Comparison of ENCODE assay signal across 17 mouse cellular contexts in genomic region chr9:68162813-68163570, GRCm38 (mm10).
DNase-seq lines count a peak whose midpoint lies in the region; ATAC-seq lines count a peak whose summit lies in the region.
"Had no signal": no experiment of that assay in that cellular context is flagged by ENCODE, and none has a peak within 500 bp of the region (broad histone marks: within the 10 kb centered on the region; RNA-seq: fewer than 3 reads in every experiment).

No protein-coding gene starts in this region.

- peak; percentile 20 for DNase-seq in cerebellum, adult 9-11 months
- DNase-seq in cerebellum, postnatal 4 days (ENCODE audit: low spot score in 2 of 2): no peak
- DNase-seq in hindbrain, embryonic 11.5 days (ENCODE audit: low spot score): peak; percentile 3
- no peak for DNase-seq in hindbrain, embryonic 14.5 days (ENCODE audit: low spot score)
- DNase-seq in ovary, adult 18-20 months (ENCODE audit: low spot score): peak; percentile 1
- DNase-seq in ovary, postnatal 14 days (ENCODE audit: low spot score): no peak
- no peak for DNase-seq in thymus, postnatal 36 days
- DNase-seq: embryo, embryonic 11 days; kidney, adult 18-20 months; spleen, adult 18-20 months had no signal

- no peak overlapping the region for H3K4me3 ChIP-seq in hindbrain, embryonic 11.5 days (ENCODE audit: low read depth, low read length)
- no peak overlapping the region for H3K4me3 ChIP-seq in hindbrain, embryonic 14.5 days (replicated peaks; ENCODE audit: low read length)
- H3K4me3 ChIP-seq in intestine, embryonic 15.5 days (replicated peaks): no peak overlapping the region
- H3K4me3 ChIP-seq: erythroblast, embryonic 14.5 days; hindbrain, embryonic 12.5 days; midbrain, embryonic 12.5 days had no signal

- no peak for ATAC-seq in hindbrain, embryonic 11.5 days (ENCODE audit: low FRiP score)
- no peak for ATAC-seq in hindbrain, embryonic 14.5 days (ENCODE audit: low FRiP score)
- ATAC-seq in intestine, embryonic 15.5 days: no peak
- ATAC-seq: forebrain, embryonic 16.5 days had no signal

- no peak overlapping the region for H3K27ac ChIP-seq in hindbrain, embryonic 11.5 days (ENCODE audit: low read depth, low read length)
- no peak overlapping the region for H3K27ac ChIP-seq in hindbrain, embryonic 14.5 days
- no peak overlapping the region for H3K27ac ChIP-seq in intestine, embryonic 15.5 days
- H3K27ac ChIP-seq: hindbrain, embryonic 12.5 days; midbrain, embryonic 12.5 days; stomach, postnatal 0 days had no signal

- no peak overlapping the region for H3K9ac ChIP-seq in hindbrain, embryonic 11.5 days (ENCODE audit: low read depth, low read length)
- H3K9ac ChIP-seq in hindbrain, embryonic 14.5 days: no peak overlapping the region
- no peak overlapping the region for H3K9ac ChIP-seq in intestine, embryonic 15.5 days
- H3K9ac ChIP-seq: hindbrain, embryonic 12.5 days; midbrain, embryonic 12.5 days had no signal

- no peaks in the 10 kb centered on the region for H3K4me1 ChIP-seq in hindbrain, embryonic 11.5 days (replicated peaks; ENCODE audit: control insufficient read depth, insufficient read depth, low read length)
- no peaks in the 10 kb centered on the region for H3K4me1 ChIP-seq in hindbrain, embryonic 14.5 days (replicated peaks; ENCODE audit: control insufficient read depth, insufficient read depth, low read length)
- H3K4me1 ChIP-seq in intestine, embryonic 15.5 days (replicated peaks): no peaks in the 10 kb centered on the region
- H3K4me1 ChIP-seq: hindbrain, embryonic 12.5 days; midbrain, embryonic 12.5 days had no signal

- H3K9me3 ChIP-seq in hindbrain, embryonic 11.5 days (ENCODE audit: control insufficient read depth, low read length): no peaks in the 10 kb centered on the region
- no peaks in the 10 kb centered on the region for H3K9me3 ChIP-seq in hindbrain, embryonic 14.5 days (ENCODE audit: control insufficient read depth, low read length)
- H3K9me3 ChIP-seq in intestine, embryonic 15.5 days: no peaks in the 10 kb centered on the region
- H3K9me3 ChIP-seq: hindbrain, embryonic 12.5 days; midbrain, embryonic 12.5 days had no signal

- H3K36me3 ChIP-seq in hindbrain, embryonic 11.5 days (ENCODE audit: control insufficient read depth, insufficient read depth, low read length): no peaks in the 10 kb centered on the region
- no peaks in the 10 kb centered on the region for H3K36me3 ChIP-seq in hindbrain, embryonic 14.5 days (replicated peaks; ENCODE audit: control insufficient read depth, insufficient read depth)
- H3K36me3 ChIP-seq in intestine, embryonic 15.5 days: no peaks in the 10 kb centered on the region
- H3K36me3 ChIP-seq: hindbrain, embryonic 12.5 days; midbrain, embryonic 12.5 days had no signal

- no peaks in the 10 kb centered on the region for H3K27me3 ChIP-seq in hindbrain, embryonic 11.5 days (ENCODE audit: control insufficient read depth, insufficient read depth, low read length)
- H3K27me3 ChIP-seq in hindbrain, embryonic 14.5 days (ENCODE audit: control insufficient read depth, insufficient read depth, low read length): no peaks in the 10 kb centered on the region
- no peaks in the 10 kb centered on the region for H3K27me3 ChIP-seq in intestine, embryonic 15.5 days (replicated peaks)
- H3K27me3 ChIP-seq: hindbrain, embryonic 12.5 days; midbrain, embryonic 12.5 days had no signal

- H3K4me2 ChIP-seq in hindbrain, embryonic 11.5 days (replicated peaks; ENCODE audit: low read depth, low read length): no peak overlapping the region
- H3K4me2 ChIP-seq in hindbrain, embryonic 14.5 days (replicated peaks): no peak overlapping the region
- H3K4me2 ChIP-seq in intestine, embryonic 15.5 days (replicated peaks): no peak overlapping the region
- H3K4me2 ChIP-seq: hindbrain, embryonic 12.5 days; liver, embryonic 11.5 days; midbrain, embryonic 12.5 days had no signal

- 78% methylated on average over 10 of the region's 10 CpGs for WGBS in hindbrain, embryonic 11.5 days
- WGBS in hindbrain, embryonic 14.5 days: 71% methylated on average over 10 of the region's 10 CpGs
- 79% methylated on average over 10 of the region's 10 CpGs for WGBS in intestine, embryonic 15.5 days

Comparison
In these comparisons a context has a peak if more than half of its experiments do, and no peak if none do; other contexts are left out.
1. DNase-seq: peak in cerebellum, adult 9-11 months (single experiment), hindbrain, embryonic 11.5 days (single experiment) and ovary, adult 18-20 months (single experiment); none in cerebellum, postnatal 4 days (0 of 2), hindbrain, embryonic 14.5 days (single experiment), ovary, postnatal 14 days (single experiment) and thymus, postnatal 36 days (0 of 2).